Mouse (Mus musculus): ENCODE results near the gene Mrpl4.

Mrpl4 gene

GRCm38 (mm10) chr9:21002627-21003551 is at the start of gene Mrpl4:
Gene Mrpl4 (plus strand): TSS chr9:21002738.
- peak; percentile 55 to 81 for DNase-seq (ENCODE audit: low read depth in 1 of 2, low spot score in 2 of 2)

DNA sequence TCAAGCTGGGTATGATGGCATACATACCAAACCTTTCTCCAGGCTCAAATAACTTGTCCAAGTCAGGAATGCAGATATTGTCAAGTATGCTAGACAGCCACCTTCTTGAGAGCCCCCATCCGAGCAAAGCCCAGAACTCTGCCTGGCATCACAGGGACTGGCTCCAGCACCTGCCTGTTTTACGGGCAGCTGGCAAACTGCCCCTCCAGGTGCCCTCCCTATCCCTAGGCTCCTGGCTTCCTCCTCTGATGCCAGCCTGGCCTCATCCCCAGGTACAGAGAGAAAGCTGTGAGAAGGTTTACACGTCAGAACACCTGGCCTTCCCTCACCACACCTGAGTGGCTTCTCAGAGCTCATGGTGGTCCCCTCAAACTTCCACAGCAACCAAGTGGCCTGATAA is 45.5 kb upstream of the Mrpl4 start:
- no peak for DNase-seq (ENCODE audit: low read depth in 1 of 2, low spot score in 2 of 2)

DNA sequence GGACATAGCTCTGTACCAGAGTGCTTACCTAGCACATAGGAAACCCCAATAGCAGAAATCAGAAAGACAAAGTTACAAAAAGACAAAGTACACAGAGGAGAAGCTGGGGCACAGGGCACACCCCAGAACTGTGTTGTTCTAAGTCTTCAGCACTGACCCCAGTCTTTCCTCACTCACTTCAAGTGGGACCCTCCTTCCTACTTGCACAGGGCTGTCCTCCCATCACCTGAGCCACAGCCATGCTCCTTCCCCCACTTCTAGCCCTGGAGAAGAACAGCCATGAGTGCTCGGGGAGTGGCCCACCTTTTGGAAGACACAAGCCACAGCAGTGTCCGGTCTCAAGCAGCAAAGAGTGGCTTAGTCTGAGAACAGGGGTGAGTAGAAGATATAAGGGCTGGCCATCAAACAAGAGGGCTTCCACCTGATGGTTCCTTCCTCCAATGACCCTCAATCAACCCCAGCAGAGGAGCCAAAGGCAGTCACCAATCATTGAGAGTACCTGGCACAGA is 43.1 kb upstream of the Mrpl4 start, which contains the start of gene Dnmt1:
TSS of gene Dnmt1 (minus strand) at position 459 of the 509 bp plus-strand sequence.
- DNase-seq (ENCODE audit: low read depth in 1 of 2, low spot score in 2 of 2), result no peak

GRCm38 (mm10) chr9:20961557-20961956 is 41.0 kb upstream of the Mrpl4 start:
- DNase-seq (ENCODE audit: low read depth in 1 of 2, low spot score in 2 of 2), result no peak

DNA sequence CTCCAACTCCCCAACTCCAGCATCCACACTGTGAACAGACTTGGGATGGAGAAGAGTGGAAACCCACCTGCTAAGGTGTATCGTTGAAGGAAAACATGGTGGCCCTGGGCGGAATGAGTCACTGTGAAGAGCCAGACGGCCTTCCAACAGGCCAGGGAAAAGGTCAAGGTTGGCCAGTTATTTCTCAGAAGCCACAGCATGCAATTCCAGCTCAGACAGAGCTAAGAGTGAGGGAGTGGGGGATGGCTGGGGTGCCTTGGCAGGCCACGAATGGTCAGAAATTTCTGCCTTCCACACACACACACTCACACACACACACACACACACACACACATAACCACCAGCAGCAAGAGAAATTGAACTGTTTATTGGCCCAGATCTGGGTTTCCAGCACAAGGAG is 36.9 kb upstream of the Mrpl4 start:
- no peak for DNase-seq (ENCODE audit: low read depth in 1 of 2, low spot score in 2 of 2)

GRCm38 (mm10) chr9:20966008-20966407 is 36.5 kb upstream of the Mrpl4 start:
- DNase-seq (ENCODE audit: low read depth in 1 of 2, low spot score in 2 of 2), result no peak

GRCm38 (mm10) chr9:20966747-20967146 is 35.8 kb upstream of the Mrpl4 start:
- DNase-seq (ENCODE audit: low read depth in 1 of 2, low spot score in 2 of 2), result no peak

GRCm38 (mm10) chr9:20971751-20972140 is 30.8 kb upstream of the Mrpl4 start:
- DNase-seq (ENCODE audit: low read depth in 1 of 2, low spot score in 2 of 2), result no peak

- no peak for DNase-seq (ENCODE audit: low read depth in 1 of 2, low spot score in 2 of 2)
Observed at GRCm38 (mm10) chr9:20972141-20972992, 30.2 kb upstream of the Mrpl4 start.

DNA sequence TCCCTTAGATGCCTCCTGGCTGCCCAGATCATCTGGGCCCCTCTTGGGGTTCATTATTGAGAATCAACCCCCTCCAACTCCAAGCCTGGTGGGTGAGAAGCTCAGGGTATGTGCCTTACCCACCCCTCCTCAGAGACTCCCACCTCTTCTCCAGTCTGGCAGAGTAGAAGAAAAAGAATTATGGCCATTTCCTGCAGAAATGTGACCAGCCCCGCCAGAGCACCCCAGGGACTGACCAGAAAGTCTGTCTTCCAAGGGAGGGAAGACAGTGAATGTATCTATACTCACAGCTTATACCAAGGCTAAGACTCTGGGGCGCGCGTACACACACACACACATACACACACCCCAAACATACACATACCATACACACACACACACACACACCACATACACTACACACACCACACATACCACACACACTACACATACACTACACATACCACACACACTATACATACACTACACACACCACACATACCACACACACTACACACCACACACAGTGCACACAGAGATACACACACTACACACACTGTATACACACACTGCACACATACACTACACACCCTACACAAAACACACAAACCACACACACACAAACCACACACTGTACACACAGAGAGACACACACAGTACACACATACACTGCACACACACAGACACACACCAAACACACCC is 29.4 kb upstream of the Mrpl4 start:
- no peak for DNase-seq (ENCODE audit: low read depth in 1 of 2, low spot score in 2 of 2)

DNA sequence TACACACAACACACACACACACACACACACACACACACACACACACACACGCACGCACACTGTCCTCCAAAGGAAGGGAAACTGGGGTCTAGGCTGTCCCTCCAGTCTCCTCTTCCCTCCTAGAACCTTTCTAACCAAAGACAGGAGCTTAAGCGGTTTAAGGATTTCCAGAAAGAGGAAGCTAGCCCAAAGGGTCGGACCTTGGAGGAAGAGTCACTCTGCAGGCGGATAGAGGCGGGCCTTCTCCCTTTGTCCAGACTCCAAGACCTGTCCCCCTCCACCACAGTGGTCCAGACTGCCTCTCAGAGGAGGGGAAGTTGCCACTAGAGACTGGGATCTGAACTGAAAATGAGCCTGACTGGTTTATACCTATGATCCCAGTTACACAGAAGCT is 28.9 kb upstream of the Mrpl4 start:
- peak; percentile 26 to 31 for DNase-seq (ENCODE audit: low read depth in 1 of 2, low spot score in 2 of 2)

- DNase-seq (ENCODE audit: low read depth in 1 of 2, low spot score in 2 of 2), result no peak
Observed at GRCm38 (mm10) chr9:20975431-20976215, 26.9 kb upstream of the Mrpl4 start.

DNA sequence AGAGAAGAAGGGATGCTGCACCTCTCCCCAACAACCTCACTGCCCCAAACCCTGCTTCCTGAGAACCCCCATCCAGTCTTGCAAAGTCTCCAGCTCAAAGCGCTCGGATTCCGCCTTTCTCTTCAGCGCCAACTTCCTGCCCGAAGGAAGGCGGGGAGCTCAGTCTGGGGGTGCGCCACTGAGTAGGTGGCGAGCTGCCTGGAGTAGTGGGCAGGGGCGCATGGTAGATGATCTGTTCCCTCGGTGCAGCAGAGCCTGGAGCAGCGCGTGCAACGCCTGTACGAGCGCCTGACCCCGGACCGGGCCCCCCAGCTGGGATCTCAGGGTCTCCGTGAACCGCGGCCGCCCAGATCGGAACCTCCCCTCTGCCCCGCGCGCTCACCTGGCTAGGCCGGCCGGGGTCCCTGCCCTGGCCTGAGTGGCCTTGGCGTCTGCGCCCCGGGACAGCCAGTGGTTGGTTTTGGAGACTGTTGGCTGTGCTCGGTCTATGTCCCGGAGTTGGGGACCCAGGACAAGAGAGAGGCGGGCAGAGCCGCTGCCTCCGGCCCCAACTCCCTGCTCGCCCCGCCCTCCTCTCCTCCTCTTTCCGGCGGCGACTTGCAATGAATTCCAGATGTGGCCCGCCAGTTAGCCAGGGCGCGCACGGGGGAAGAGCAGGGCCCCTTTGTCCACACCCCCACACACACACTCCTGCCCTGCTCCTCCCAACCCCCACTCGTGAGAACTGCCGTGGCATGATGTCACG is 26.1 kb upstream of the Mrpl4 start, which contains the start of gene S1pr2:
TSS of gene S1pr2 (minus strand) at position 566 of the 745 bp plus-strand sequence.
- peak; percentile 27 to 63 for DNase-seq (ENCODE audit: low read depth in 1 of 2, low spot score in 2 of 2)

DNA sequence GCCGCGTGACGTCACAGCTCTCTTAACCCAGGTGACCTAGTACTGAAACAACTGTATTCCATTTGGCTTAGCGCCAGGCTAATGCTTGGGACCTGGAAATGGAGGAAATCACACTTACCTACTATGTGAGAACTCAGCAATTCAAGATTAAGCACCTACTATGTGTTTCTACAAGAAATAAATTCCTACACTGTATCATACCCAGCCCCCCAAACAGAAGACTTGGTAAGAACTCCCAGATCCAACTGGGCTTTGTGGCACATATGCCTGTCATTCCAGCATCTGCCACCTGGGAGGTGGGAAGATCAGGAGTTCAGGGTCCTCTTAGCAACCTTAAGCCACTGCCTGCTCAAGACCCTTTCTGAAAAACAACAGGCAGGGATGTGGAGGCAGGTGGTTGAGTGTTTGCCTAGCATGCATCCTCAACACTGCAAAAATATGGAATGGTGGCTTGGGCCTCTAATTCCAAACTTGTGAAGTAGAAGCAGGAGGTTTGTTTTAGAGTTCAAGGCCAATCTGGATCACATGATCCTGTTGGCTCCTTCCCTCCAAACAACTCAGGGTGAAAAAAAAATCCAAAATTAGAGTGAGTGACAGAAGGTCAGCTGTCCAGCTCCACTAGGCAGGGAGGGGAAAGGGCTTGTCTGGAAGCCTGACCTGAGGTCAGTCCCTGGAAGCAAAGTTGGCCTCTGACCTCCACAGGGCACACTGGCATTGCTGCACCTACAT is 25.4 kb upstream of the Mrpl4 start:
- no peak for DNase-seq (ENCODE audit: low read depth in 1 of 2, low spot score in 2 of 2)

DNA sequence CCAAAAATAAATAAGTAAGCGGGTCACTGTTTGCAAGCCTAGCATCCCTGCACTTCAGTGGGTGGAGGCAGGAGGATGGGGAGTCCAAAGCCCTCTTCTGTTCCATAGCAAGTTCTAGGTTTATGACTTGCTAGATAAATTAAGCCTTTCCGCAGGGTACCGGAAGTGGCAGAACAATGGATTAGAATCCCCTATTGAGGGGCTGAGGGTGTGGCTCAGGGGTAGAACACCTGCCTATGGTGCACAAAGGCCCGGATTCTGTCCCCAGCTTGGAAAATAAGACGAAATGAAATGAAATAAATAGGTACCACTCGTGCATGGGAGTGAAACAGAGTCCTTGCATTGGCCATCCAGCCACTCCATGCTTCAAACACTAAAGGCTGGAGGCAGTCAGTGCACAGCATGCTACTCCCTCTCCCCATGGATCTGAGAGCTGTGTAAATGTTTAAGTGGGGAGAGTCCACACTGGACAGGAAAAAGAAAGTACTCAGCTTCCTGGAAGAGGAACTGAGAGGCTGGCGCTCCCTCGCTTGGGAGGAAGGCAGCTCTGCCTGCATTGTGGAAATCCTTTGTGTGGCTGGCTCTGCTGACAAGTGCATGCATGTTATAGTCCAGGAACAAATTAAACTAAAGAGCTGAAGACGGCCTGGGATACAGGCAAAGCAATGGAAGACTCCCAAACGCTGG is 24.0 kb upstream of the Mrpl4 start:
- DNase-seq (ENCODE audit: low read depth in 1 of 2, low spot score in 2 of 2), result no peak

DNA sequence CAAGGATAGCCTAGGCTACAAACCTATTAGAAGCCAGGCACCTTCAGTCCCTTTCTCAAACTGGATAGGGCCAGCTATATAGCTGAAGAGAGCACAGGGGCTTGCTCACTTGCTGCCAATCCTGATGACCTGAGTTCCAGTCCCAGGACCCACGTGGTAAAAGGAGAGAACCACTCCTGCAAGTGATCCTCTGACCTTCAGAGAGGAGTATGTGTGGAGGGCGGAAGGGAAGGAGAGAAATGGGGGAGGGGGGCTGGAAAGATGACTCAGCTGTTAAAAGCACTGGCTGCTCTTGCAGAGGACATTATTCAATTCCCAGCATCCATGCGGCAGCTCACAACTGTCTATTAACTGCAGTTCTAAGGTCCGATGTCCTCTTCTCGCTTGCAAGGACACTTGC is 23.4 kb upstream of the Mrpl4 start:
- DNase-seq (ENCODE audit: low read depth in 1 of 2, low spot score in 2 of 2), result no peak

DNA sequence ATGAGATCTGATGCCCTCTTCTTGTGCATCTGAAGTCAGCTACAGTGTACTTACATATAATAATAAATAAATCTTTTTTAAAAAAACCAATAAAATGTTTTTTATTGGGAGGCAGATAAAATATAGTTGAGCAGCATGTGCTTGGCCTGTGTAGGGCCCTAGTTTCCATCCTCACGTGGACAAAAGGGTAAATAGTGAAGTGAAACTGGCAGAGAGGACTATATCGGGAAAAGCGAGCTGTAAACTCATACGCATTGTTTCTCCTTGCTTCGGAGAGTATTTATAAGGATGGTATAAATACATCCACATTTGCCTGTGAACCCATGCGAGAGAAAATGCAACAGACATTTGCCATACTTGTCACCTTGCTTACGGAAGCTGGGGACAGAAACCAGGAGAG is 22.8 kb upstream of the Mrpl4 start:
- no peak for DNase-seq (ENCODE audit: low read depth in 1 of 2, low spot score in 2 of 2)

- DNase-seq (ENCODE audit: low read depth in 1 of 2, low spot score in 2 of 2), result no peak
Observed at GRCm38 (mm10) chr9:20982171-20982570, 20.4 kb upstream of the Mrpl4 start.
